Comparison of ENCODE assay signal across 9 mouse cellular contexts in genomic region chr2:60688944-60689615, GRCm38 (mm10). TPM values are rescaled to one million over a fixed set of nuclear protein-coding genes. Genes with fewer than 3 reads are reported as not detected.
DNase-seq lines count a peak whose midpoint lies in the region; ATAC-seq lines count a peak whose summit lies in the region.
"Had no signal": no experiment of that assay in that cellular context is flagged by ENCODE, and none has a peak within 500 bp of the region (broad histone marks: within the 10 kb centered on the region; RNA-seq: fewer than 3 reads in every experiment).

No protein-coding gene starts in this region.

- H3K4me1 ChIP-seq in heart, embryonic 11.5 days (ENCODE audit: control insufficient read depth, insufficient read depth, low read length) = peaks cover 9% of the 10 kb centered on the region; the same call in 1 of the 2 replicates
- no peaks in the 10 kb centered on the region; the same call in 1 of the 2 replicates for H3K4me1 ChIP-seq in neural tube, embryonic 13.5 days (replicated peaks)
- no peaks in the 10 kb centered on the region for H3K4me1 ChIP-seq in forebrain, embryonic 15.5 days

- WGBS in heart, embryonic 11.5 days (ENCODE audit: insufficient replicate concordance) = 26% methylated on average over 14 of the region's 14 CpGs
- WGBS in neural tube, embryonic 13.5 days = 65% methylated on average over 14 of the region's 14 CpGs
- WGBS in forebrain, embryonic 15.5 days = 68% methylated on average over 14 of the region's 14 CpGs

- H3K36me3 ChIP-seq in heart, embryonic 11.5 days (ENCODE audit: control insufficient read depth, insufficient read depth, low read length) = no peaks in the 10 kb centered on the region
- H3K36me3 ChIP-seq in neural tube, embryonic 13.5 days = no peaks in the 10 kb centered on the region
- no peaks in the 10 kb centered on the region for H3K36me3 ChIP-seq in forebrain, embryonic 15.5 days

- peak overlapping the region; percentile 67 for H3K27ac ChIP-seq in heart, embryonic 11.5 days (ENCODE audit: low read depth, low read length)
- H3K27ac ChIP-seq in neural tube, embryonic 13.5 days (replicated peaks) = no peak overlapping the region
- H3K27ac ChIP-seq in forebrain, embryonic 15.5 days (replicated peaks) = no peak overlapping the region

- no peak overlapping the region for H3K4me3 ChIP-seq in heart, embryonic 11.5 days (ENCODE audit: low read depth, low read length)
- no peak overlapping the region for H3K4me3 ChIP-seq in neural tube, embryonic 13.5 days
- H3K4me3 ChIP-seq in forebrain, embryonic 15.5 days = no peak overlapping the region
- H3K4me3 ChIP-seq: erythroblast, embryonic 14.5 days had no signal

- H3K27me3 ChIP-seq in heart, embryonic 11.5 days (ENCODE audit: control insufficient read depth, insufficient read depth, low read length) = no peaks in the 10 kb centered on the region
- H3K27me3 ChIP-seq in neural tube, embryonic 13.5 days = no peaks in the 10 kb centered on the region
- no peaks in the 10 kb centered on the region for H3K27me3 ChIP-seq in forebrain, embryonic 15.5 days

- DNase-seq in frontal cortex, postnatal 10 days (ENCODE audit: low spot score in 2 of 2) = no peak
- DNase-seq in brain, adult 2 months (ENCODE audit: low read depth, low spot score) = peak; percentile 34
- DNase-seq in kidney, postnatal 25 days = peak; percentile 70 to 88
- no peak for DNase-seq in right cerebral cortex, postnatal 14 days

- no peaks in the 10 kb centered on the region for H3K9me3 ChIP-seq in heart, embryonic 11.5 days (replicated peaks; ENCODE audit: control insufficient read depth, low read length)
- no peaks in the 10 kb centered on the region for H3K9me3 ChIP-seq in neural tube, embryonic 13.5 days
- H3K9me3 ChIP-seq in forebrain, embryonic 15.5 days = no peaks in the 10 kb centered on the region

- ATAC-seq in frontal cortex, adult (ENCODE audit: low TSS enrichment) = 0 out of 2 replicates have a peak, but pooled peaks have one; percentile 72
- ATAC-seq in heart, embryonic 11.5 days (replicated peaks; ENCODE audit: insufficient number of reproducible peaks, low FRiP score, low TSS enrichment) = peak; percentile 65; the same call in 1 of the 2 replicates
- peak; percentile 27; the same call in 1 of the 2 replicates for ATAC-seq in neural tube, embryonic 13.5 days (ENCODE audit: low read depth)
- no peak for ATAC-seq in forebrain, embryonic 15.5 days (replicated peaks)

- H3K9ac ChIP-seq in heart, embryonic 11.5 days (ENCODE audit: low read depth, low read length) = no peak overlapping the region
- H3K9ac ChIP-seq in neural tube, embryonic 13.5 days = no peak overlapping the region
- no peak overlapping the region for H3K9ac ChIP-seq in forebrain, embryonic 15.5 days (replicated peaks)

- peak overlapping the region; percentile 49 for H3K4me2 ChIP-seq in heart, embryonic 11.5 days
- H3K4me2 ChIP-seq in neural tube, embryonic 13.5 days = no peak overlapping the region
- no peak overlapping the region for H3K4me2 ChIP-seq in forebrain, embryonic 15.5 days (replicated peaks)

RNA-seq across cellular contexts. Expression of gene Itgb6, which starts 33.4 kb away (rescaled TPM):
- polyA plus RNA-seq in heart, embryonic 11.5 days (2014; fragmentation: Nextera tagmentation; extraction: Ambion mirVana) = 0.20 TPM in 1 of 2 replicates, not detected in the other
- 0.13 and 0.22 TPM in 2 replicates for polyA plus RNA-seq in neural tube, embryonic 13.5 days (2015; fragmentation: Nextera tagmentation; extraction: Ambion mirVana)
- not detected in 2 replicates for polyA plus RNA-seq in forebrain, embryonic 15.5 days (2015; fragmentation: Nextera tagmentation; extraction: Ambion mirVana)
- polyA plus RNA-seq: erythroblast, embryonic 14.5 days had no signal

Comparison
In these comparisons a context has a peak if more than half of its experiments do, and no peak if none do; other contexts are left out.
1. DNase-seq: peak in brain, adult 2 months (single experiment) and kidney, postnatal 25 days (2 of 2); none in frontal cortex, postnatal 10 days (0 of 2) and right cerebral cortex, postnatal 14 days (single experiment).